Mouse (Mus musculus) heart, postnatal 0 days (tissue): ENCODE results near the gene Bcam. TPM values are rescaled to one million over a fixed set of nuclear protein-coding genes. Genes with fewer than 3 reads are reported as not detected.

Source experiments
- ATAC-seq: fragments of 200-750 bp; cut with Nextera tagmentation; 2 replicates; pipeline ENCODE4 v1.8.0; 2017; ENCODE audit warnings: low read depth, moderate number of reproducible peaks, moderate library complexity; ENCODE audit not compliant: insufficient read depth
- DNase-seq: peaks from one replicate; pipeline ENCODE4 v3.0.0-alpha.2; 2016; ENCODE audit warnings: low spot score
- H3K27ac ChIP-seq: fragments of 300-500 bp; sonication (generic); 2 replicates; pipeline ENCODE4 v1.5.1; 2014; ENCODE audit warnings: low read depth, mild to moderate bottlenecking
- H3K27me3 ChIP-seq: fragments of 300-500 bp; sonication (generic); 2 replicates; pipeline ENCODE4 v1.6.1; 2014; ENCODE audit warnings: low read length, mixed read lengths; ENCODE audit not compliant: control insufficient read depth, insufficient read depth
- H3K36me3 ChIP-seq: fragments of 300-500 bp; sonication (generic); replicated peaks from 2 replicates; pipeline ENCODE4 v1.6.1; 2014; ENCODE audit warnings: low read length, mixed read lengths; ENCODE audit not compliant: control insufficient read depth, insufficient read depth
- H3K4me1 ChIP-seq: fragments of 300-500 bp; sonication (generic); 2 replicates; pipeline ENCODE4 v1.6.1; 2014; ENCODE audit warnings: antibody characterized with exemption; ENCODE audit not compliant: control insufficient read depth, insufficient read depth
- H3K4me2 ChIP-seq: fragments of 300-500 bp; sonication (generic); 2 replicates; pipeline ENCODE4 v1.6.1; 2014; ENCODE audit warnings: low read depth, mild to moderate bottlenecking, low read length, moderate library complexity
- H3K4me3 ChIP-seq: fragments of 300-500 bp; sonication (generic); 2 replicates; pipeline ENCODE4 v1.5.1; 2014; ENCODE audit warnings: low read depth, low read length
- H3K9ac ChIP-seq: fragments of 300-500 bp; sonication (generic); replicated peaks from 2 replicates; pipeline ENCODE4 v1.6.1; 2014; ENCODE audit warnings: low read depth, low read length, mixed read lengths
- H3K9me3 ChIP-seq: fragments of 300-500 bp; sonication (generic); replicated peaks from 2 replicates; pipeline ENCODE4 v1.6.1; 2016; ENCODE audit warnings: low read length; ENCODE audit not compliant: control insufficient read depth
- CTCF ChIP-seq: IDR thresholded peaks from 2 replicates; pipeline ENCODE4 v1.5.1; 2016; ENCODE audit warnings: antibody characterized with exemption, control low read depth, low read depth
- EP300 ChIP-seq: IDR thresholded peaks from 2 replicates; pipeline ENCODE4 v1.6.1; 2016; ENCODE audit warnings: antibody characterized with exemption, low read depth
- WGBS: fragments of 180-500 bp; shearing (Covaris S2); extraction: QIAGEN DNeasy Blood & Tissue Kit; methylation state at CpG from one replicate; pipeline ENCODE4 v1.1.7; 2014; 5-methylcytosine and 5-hydroxymethylcytosine counted together
- polyA plus RNA-seq: library from polyadenylated mRNA; unstranded; fragments of >200 nt; fragmentation: Nextera tagmentation; extraction: Ambion mirVana; gene quantifications from 2 replicates; pipeline ENCODE4 v1.2.1, GENCODE M21; 2015
- total RNA-seq: library from RNA; depleted of rRNA; stranded (reverse); fragments of >200 nt; gene quantifications from 2 replicates; pipeline ENCODE4 v1.2.3, GENCODE M21; 2014; ENCODE audit warnings: low replicate concordance

The Bcam gene
- total and polyA plus RNA-seq, 2 experiments from 2014 or later: 293 to 697 TPM

GRCm38 (mm10) chr7:19815296-19816223, 44.7 kb upstream of the Bcam start:
- TF ChIP-seq EP300: no peak
- TF ChIP-seq CTCF: no peak
- H3K9ac ChIP-seq: peak overlapping the region; percentile 46; the same call in 1 of the 2 replicates
- H3K36me3 ChIP-seq: no peaks in the 10 kb centered on the region
- peak overlapping the region; percentile 73 for H3K4me2 ChIP-seq
- peaks cover 21% of the 10 kb centered on the region for H3K27me3 ChIP-seq
- H3K4me3 ChIP-seq: peak overlapping the region; percentile 47
- peaks cover 13% of the 10 kb centered on the region for H3K4me1 ChIP-seq
- DNase-seq (no peak), ATAC-seq (peak; percentile 37; the same call in 1 of the 2 replicates)
- 33% methylated on average over 17 of the region's 17 CpGs for WGBS
- H3K9me3 ChIP-seq: no peaks in the 10 kb centered on the region
- peak overlapping the region; percentile 67; the same call in 1 of the 2 replicates for H3K27ac ChIP-seq

- Histone ChIP-seq H3K4me3 (no peak overlapping the region), H3K9ac (no peak overlapping the region), H3K27me3 (peaks cover 28% of the 10 kb centered on the region), H3K36me3 (no peaks in the 10 kb centered on the region), H3K9me3 (no peaks in the 10 kb centered on the region), H3K4me2 (no peak overlapping the region), H3K4me1 (peaks cover 21% of the 10 kb centered on the region), H3K27ac (no peak overlapping the region)
- ATAC-seq: no peak
- DNase-seq: no peak
- TF ChIP-seq EP300 (no peak), CTCF (no peak)
- WGBS: 39% methylated on average over 6 of the region's 6 CpGs
Observed at GRCm38 (mm10) chr7:19813579-19814122, 42.8 kb upstream of the Bcam start.

- Histone ChIP-seq H3K9ac (no peak overlapping the region), H3K27me3 (peaks cover 28% of the 10 kb centered on the region)
- WGBS: 72% methylated on average over 4 of the region's 4 CpGs
Observed at GRCm38 (mm10) chr7:19813161-19813560, 42.3 kb upstream of the Bcam start.

GRCm38 (mm10) chr7:19811114-19811513, 40.3 kb upstream of the Bcam start:
- no peak for DNase-seq
- H3K4me1 ChIP-seq: peaks cover 8% of the 10 kb centered on the region
- H3K4me3 ChIP-seq: no peak overlapping the region
- H3K9ac ChIP-seq: no peak overlapping the region
- H3K9me3 ChIP-seq: no peaks in the 10 kb centered on the region
- peaks cover 28% of the 10 kb centered on the region for H3K27me3 ChIP-seq
- H3K27ac ChIP-seq: no peak overlapping the region
- H3K4me2 ChIP-seq: no peak overlapping the region
- no peaks in the 10 kb centered on the region for H3K36me3 ChIP-seq
- WGBS: 12% methylated on average over 22 of the region's 22 CpGs
- ATAC-seq: peak; percentile 40; the same call in 1 of the 2 replicates
- TF ChIP-seq CTCF (no peak), EP300 (no peak)

More at GRCm38 (mm10) chr7:19813161-19813560, 42.3 kb upstream of the Bcam start:
- Histone ChIP-seq H3K27ac (no peak overlapping the region), H3K4me3 (no peak overlapping the region), H3K4me1 (peaks cover 21% of the 10 kb centered on the region), H3K9me3 (no peaks in the 10 kb centered on the region), H3K36me3 (no peaks in the 10 kb centered on the region), H3K4me2 (no peak overlapping the region)
- ATAC-seq (no peak), DNase-seq (no peak)
- TF ChIP-seq CTCF: no peak
- no peak for TF ChIP-seq EP300

GRCm38 (mm10) chr7:19809369-19809768, 38.6 kb upstream of the Bcam start:
- ATAC-seq: peak; percentile 83
- TF ChIP-seq CTCF (no peak), EP300 (no peak)
- Histone ChIP-seq H3K27me3 (peaks cover 28% of the 10 kb centered on the region), H3K4me3 (no peak overlapping the region; the same call in 1 of the 2 replicates), H3K4me2 (peak overlapping the region; percentile 46), H3K9ac (no peak overlapping the region; the same call in 1 of the 2 replicates), H3K36me3 (no peaks in the 10 kb centered on the region), H3K27ac (peak overlapping the region; percentile 32), H3K4me1 (peaks cover 8% of the 10 kb centered on the region), H3K9me3 (no peaks in the 10 kb centered on the region)
- DNase-seq: no peak
- 10% methylated on average over 27 of the region's 27 CpGs for WGBS
